Mouse (Mus musculus): ENCODE data around the gene Nudt9. TPM values are rescaled to one million over a fixed set of nuclear protein-coding genes. Genes with fewer than 3 reads are reported as not detected.

The Nudt9 gene
- total and polyA plus RNA-seq, 2 experiments from 2014 or later: 51.0 to 62.9 TPM

DNA sequence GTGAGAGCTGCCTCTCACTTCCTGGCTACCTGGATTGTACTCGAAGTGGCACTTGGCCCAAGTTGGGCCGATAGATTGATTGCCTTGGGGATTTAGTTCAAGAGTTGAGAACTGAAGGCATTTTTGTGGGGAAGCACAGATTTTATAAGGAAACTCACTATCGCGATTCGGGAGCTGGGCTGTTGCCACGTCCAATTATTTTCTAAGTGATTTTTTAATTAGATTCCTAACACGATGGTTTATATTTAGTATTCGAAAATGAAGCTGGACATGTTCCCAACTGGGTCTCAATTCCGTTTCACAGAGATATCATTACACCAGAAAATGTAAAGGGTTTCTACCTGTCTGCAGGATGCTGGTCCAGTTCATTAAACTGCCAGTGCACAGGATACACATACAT is 39.3 kb downstream of the Nudt9 start:
- Histone ChIP-seq H3K4me2 (ENCODE audit: low read depth, low read length) (no peak overlapping the region), H3K36me3 (replicated peaks; ENCODE audit: control insufficient read depth, insufficient read depth, low read length) (peaks cover 35% of the 10 kb centered on the region), H3K4me1 (ENCODE audit: control insufficient read depth, insufficient read depth) (no peaks in the 10 kb centered on the region), H3K9me3 (replicated peaks; ENCODE audit: control insufficient read depth, low read length) (no peaks in the 10 kb centered on the region), H3K9ac (replicated peaks; ENCODE audit: low read depth, low read length) (no peak overlapping the region), H3K4me3 (ENCODE audit: low read depth, low read length) (no peak overlapping the region), H3K27me3 (ENCODE audit: control insufficient read depth, insufficient read depth, low read length) (no peaks in the 10 kb centered on the region), H3K27ac (ENCODE audit: low read depth) (no peak overlapping the region)
- DNase-seq (ENCODE audit: low spot score): no peak
- ATAC-seq (ENCODE audit: insufficient read depth, low read depth): no peak
- TF ChIP-seq CTCF (IDR thresholded peaks at IDR 0.05; ENCODE audit: low read depth) (no peak), EP300 (IDR thresholded peaks at IDR 0.05; ENCODE audit: low read depth) (no peak)
- 87% methylated on average over 9 of the region's 9 CpGs for WGBS

GRCm38 (mm10) chr5:104089751-104090150 is 43.6 kb downstream of the Nudt9 start:
- no peaks in the 10 kb centered on the region for H3K4me1 ChIP-seq (ENCODE audit: control insufficient read depth, insufficient read depth)
- peaks cover 35% of the 10 kb centered on the region for H3K36me3 ChIP-seq (replicated peaks; ENCODE audit: control insufficient read depth, insufficient read depth, low read length)
- H3K4me3 ChIP-seq (ENCODE audit: low read depth, low read length): no peak overlapping the region
- no peaks in the 10 kb centered on the region for H3K9me3 ChIP-seq (replicated peaks; ENCODE audit: control insufficient read depth, low read length)
- 56% methylated on average over 2 of the region's 2 CpGs for WGBS
- no peak overlapping the region for H3K9ac ChIP-seq (replicated peaks; ENCODE audit: low read depth, low read length)
- H3K4me2 ChIP-seq (ENCODE audit: low read depth, low read length): no peak overlapping the region
- DNase-seq (ENCODE audit: low spot score) (no peak), ATAC-seq (ENCODE audit: insufficient read depth, low read depth) (no peak)
- no peak overlapping the region for H3K27ac ChIP-seq (ENCODE audit: low read depth)
- TF ChIP-seq EP300 (IDR thresholded peaks at IDR 0.05; ENCODE audit: low read depth): no peak
- no peak for TF ChIP-seq CTCF (IDR thresholded peaks at IDR 0.05; ENCODE audit: low read depth)
- H3K27me3 ChIP-seq (ENCODE audit: control insufficient read depth, insufficient read depth, low read length): no peaks in the 10 kb centered on the region

GRCm38 (mm10) chr5:104095416-104096077 is 49.4 kb downstream of the Nudt9 start:
- H3K27me3 ChIP-seq (ENCODE audit: control insufficient read depth, insufficient read depth, low read length): no peaks in the 10 kb centered on the region
- ATAC-seq (ENCODE audit: insufficient read depth, low read depth): no peak
- no peak for TF ChIP-seq EP300 (IDR thresholded peaks at IDR 0.05; ENCODE audit: low read depth)
- TF ChIP-seq CTCF (IDR thresholded peaks at IDR 0.05; ENCODE audit: low read depth): no peak
- peak overlapping the region; percentile 12; the same call in 1 of the 2 replicates for H3K4me2 ChIP-seq (ENCODE audit: low read depth, low read length)
- no peaks in the 10 kb centered on the region for H3K9me3 ChIP-seq (replicated peaks; ENCODE audit: control insufficient read depth, low read length)
- no peak overlapping the region for H3K4me3 ChIP-seq (ENCODE audit: low read depth, low read length)
- peak overlapping the region; percentile 18; the same call in 1 of the 2 replicates for H3K27ac ChIP-seq (ENCODE audit: low read depth)
- H3K4me1 ChIP-seq (ENCODE audit: control insufficient read depth, insufficient read depth): 0 out of 2 replicates have a peak, but pooled peaks cover 7% of the 10 kb centered on the region
- no peak overlapping the region for H3K9ac ChIP-seq (replicated peaks; ENCODE audit: low read depth, low read length)
- no peak for DNase-seq (ENCODE audit: low spot score)
- peaks cover 12% of the 10 kb centered on the region for H3K36me3 ChIP-seq (replicated peaks; ENCODE audit: control insufficient read depth, insufficient read depth, low read length)
- WGBS: 36% methylated on average over 11 of the region's 11 CpGs

DNA sequence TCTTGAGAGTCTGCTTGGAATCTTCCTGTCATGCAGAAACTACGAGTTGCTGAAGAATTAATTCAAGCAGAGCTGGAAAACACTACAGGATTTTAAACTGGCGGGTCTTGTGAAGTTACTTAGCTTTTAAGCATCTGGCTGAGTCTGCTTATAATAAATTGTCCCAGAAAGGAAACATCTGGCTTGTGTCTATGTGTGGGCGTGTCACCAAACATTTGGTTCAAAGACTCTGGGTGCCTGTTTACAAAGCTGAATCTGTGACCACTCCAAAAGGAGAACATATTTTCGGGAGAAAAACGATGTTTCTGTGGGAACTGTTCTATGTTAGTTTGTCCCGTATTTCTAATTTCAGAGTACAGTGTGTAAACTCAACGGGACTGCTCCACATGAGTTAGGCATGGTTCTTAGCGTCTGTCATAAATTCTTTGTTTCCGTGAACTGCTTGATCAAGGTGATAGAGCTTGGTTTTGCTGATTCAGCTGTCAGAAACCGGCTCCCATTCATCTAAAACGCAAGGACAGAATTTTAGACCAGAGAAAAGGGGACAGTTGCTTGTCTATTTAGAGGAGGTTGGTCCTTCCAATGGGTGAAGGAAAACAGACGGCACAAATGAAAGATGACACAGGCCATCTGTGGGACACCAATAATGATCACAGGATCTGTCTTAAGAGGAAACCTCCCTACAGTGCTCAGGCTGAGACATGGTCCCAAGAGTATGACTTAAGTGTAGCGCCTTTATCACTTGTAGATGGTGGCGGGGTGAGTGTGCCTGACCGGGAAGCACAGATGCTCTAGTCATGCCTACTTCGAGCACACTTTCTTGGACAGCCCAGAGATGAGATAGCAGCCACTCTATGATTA is 50.2 kb downstream of the Nudt9 start:
- H3K36me3 ChIP-seq (replicated peaks; ENCODE audit: control insufficient read depth, insufficient read depth, low read length): peaks cover 8% of the 10 kb centered on the region; the same call in 1 of the 2 replicates
- peak overlapping the region; percentile 12; the same call in 1 of the 2 replicates for H3K4me2 ChIP-seq (ENCODE audit: low read depth, low read length)
- DNase-seq (ENCODE audit: low spot score) (no peak), ATAC-seq (ENCODE audit: insufficient read depth, low read depth) (peak; percentile 36; the same call in 1 of the 2 replicates)
- H3K27ac ChIP-seq (ENCODE audit: low read depth): peak overlapping the region; percentile 18; the same call in 1 of the 2 replicates
- WGBS: 57% methylated on average over 16 of the region's 16 CpGs
- H3K9ac ChIP-seq (replicated peaks; ENCODE audit: low read depth, low read length): no peak overlapping the region
- H3K9me3 ChIP-seq (replicated peaks; ENCODE audit: control insufficient read depth, low read length): no peaks in the 10 kb centered on the region
- no peak for TF ChIP-seq EP300 (IDR thresholded peaks at IDR 0.05; ENCODE audit: low read depth)
- TF ChIP-seq CTCF (IDR thresholded peaks at IDR 0.05; ENCODE audit: low read depth): no peak
- no peak overlapping the region for H3K4me3 ChIP-seq (ENCODE audit: low read depth, low read length)
- 0 out of 2 replicates have a peak, but pooled peaks cover 7% of the 10 kb centered on the region for H3K4me1 ChIP-seq (ENCODE audit: control insufficient read depth, insufficient read depth)
- no peaks in the 10 kb centered on the region for H3K27me3 ChIP-seq (ENCODE audit: control insufficient read depth, insufficient read depth, low read length)

- DNase-seq (ENCODE audit: low spot score): no peak
- no peak overlapping the region for H3K4me3 ChIP-seq (ENCODE audit: low read depth, low read length)
- H3K4me1 ChIP-seq (ENCODE audit: control insufficient read depth, insufficient read depth): no peaks in the 10 kb centered on the region
- WGBS: 41% methylated on average over 10 of the region's 10 CpGs
- H3K27me3 ChIP-seq (ENCODE audit: control insufficient read depth, insufficient read depth, low read length): no peaks in the 10 kb centered on the region
- H3K36me3 ChIP-seq (replicated peaks; ENCODE audit: control insufficient read depth, insufficient read depth, low read length): 0 out of 2 replicates have a peak, but pooled peaks cover 3% of the 10 kb centered on the region
- H3K9ac ChIP-seq (replicated peaks; ENCODE audit: low read depth, low read length): no peak overlapping the region
- H3K9me3 ChIP-seq (replicated peaks; ENCODE audit: control insufficient read depth, low read length): no peaks in the 10 kb centered on the region
- TF ChIP-seq EP300 (IDR thresholded peaks at IDR 0.05; ENCODE audit: low read depth) (no peak), CTCF (IDR thresholded peaks at IDR 0.05; ENCODE audit: low read depth) (no peak)
- no peak for ATAC-seq (ENCODE audit: insufficient read depth, low read depth)
- H3K4me2 ChIP-seq (ENCODE audit: low read depth, low read length): no peak overlapping the region
- H3K27ac ChIP-seq (ENCODE audit: low read depth): no peak overlapping the region
Measured at GRCm38 (mm10) chr5:104101678-104102531, 55.8 kb downstream of the Nudt9 start.
